ENCODE assay signal across 9 mouse cellular contexts in genomic region chr2:156853999-156854771, GRCm38 (mm10). TPM values are rescaled to one million over a fixed set of nuclear protein-coding genes. Genes with fewer than 3 reads are reported as not detected.
DNase-seq lines count a peak whose midpoint lies in the region; ATAC-seq and TF ChIP-seq lines count a peak whose summit lies in the region.
"Not testable (repeated sequence)": the region's sequence is repeated elsewhere in the genome, so short reads cannot be mapped to it uniquely, and the experiment has no call there.
"Had no signal": no experiment of that assay in that cellular context is flagged by ENCODE, and none has a peak within 500 bp of the region (broad histone marks: within the 10 kb centered on the region; RNA-seq: fewer than 3 reads in every experiment).

No protein-coding gene starts in this region.

- H3K4me3 ChIP-seq in embryonic fibroblast, embryonic 13.5 days (ENCODE audit: insufficient read depth, low read length); kidney, embryonic 16.5 days (ENCODE audit: low read length); limb, embryonic 11.5 days (ENCODE audit: low read depth, low read length): not testable (repeated sequence)

- H3K36me3 ChIP-seq in kidney, embryonic 16.5 days (ENCODE audit: insufficient read depth, low read length): peaks cover 44% of the 10 kb centered on the region
- not testable (repeated sequence) for H3K36me3 ChIP-seq in limb, embryonic 11.5 days (ENCODE audit: control insufficient read depth, insufficient read depth, low read length)

- peak; percentile 62; the same call in 1 of the 2 replicates for TF ChIP-seq CTCF in embryonic fibroblast, embryonic 13.5 days (IDR thresholded peaks at IDR 0.05; ENCODE audit: borderline replicate concordance, insufficient read depth, low read length)

- intact Hi-C loops in heart, postnatal 10 days (cut with DNase I): not testable (repeated sequence)

- ATAC-seq in kidney, embryonic 16.5 days (ENCODE audit: low FRiP score, low TSS enrichment): 0 out of 2 replicates have a peak, but pooled peaks have one; percentile 37
- ATAC-seq in limb, embryonic 11.5 days (ENCODE audit: insufficient number of reproducible peaks, low FRiP score, low TSS enrichment, low read depth): not testable (repeated sequence)

- H3K27ac ChIP-seq in embryonic fibroblast, embryonic 13.5 days (ENCODE audit: insufficient read depth, low read length); kidney, embryonic 16.5 days (ENCODE audit: low read length); limb, embryonic 11.5 days (replicated peaks; ENCODE audit: low read depth, low read length): not testable (repeated sequence)

- H3K9me3 ChIP-seq in kidney, embryonic 16.5 days (ENCODE audit: low read length); limb, embryonic 11.5 days (ENCODE audit: control insufficient read depth, low read length): not testable (repeated sequence)

- H3K9ac ChIP-seq in kidney, embryonic 16.5 days (replicated peaks; ENCODE audit: low read length); limb, embryonic 11.5 days (ENCODE audit: low read length): not testable (repeated sequence)

- H3K4me1 ChIP-seq in embryonic fibroblast, embryonic 13.5 days (ENCODE audit: control insufficient read depth, insufficient read depth, low read length); kidney, embryonic 16.5 days (ENCODE audit: insufficient read depth, low read length); limb, embryonic 11.5 days (ENCODE audit: control insufficient read depth, insufficient read depth, low read length): not testable (repeated sequence)

- not testable (repeated sequence) for H3K27me3 ChIP-seq in kidney, embryonic 16.5 days (ENCODE audit: insufficient read depth, low read length); limb, embryonic 11.5 days (ENCODE audit: control insufficient read depth, insufficient read depth, low read length)

- 52% methylated on average over 13 of the region's 13 CpGs for WGBS in kidney, embryonic 16.5 days
- WGBS in limb, embryonic 11.5 days: 51% methylated on average over 13 of the region's 13 CpGs

- not testable (repeated sequence) for TF ChIP-seq POLR2A in embryonic fibroblast, embryonic 13.5 days (IDR thresholded peaks at IDR 0.05; ENCODE audit: low read depth, low read length)

- H3K4me2 ChIP-seq in kidney, embryonic 16.5 days (replicated peaks; ENCODE audit: low read depth, low read length); limb, embryonic 11.5 days (ENCODE audit: low read depth, severe bottlenecking): not testable (repeated sequence)

- peak; percentile 30 for DNase-seq in ES-CJ7 (ENCODE audit: low read depth, low spot score)
- DNase-seq in cerebellum, adult 18-20 months: peak; percentile 60 to 75
- peak; percentile 48 to 58 for DNase-seq in heart, postnatal 10 days
- DNase-seq in limb, embryonic 11.5 days (ENCODE audit: low spot score): peak; percentile 56
- DNase-seq in lung, postnatal 36 days: peak; percentile 71
- peak; percentile 48 for DNase-seq in telencephalon, adult 2 months (ENCODE audit: low read depth, low spot score)

RNA-seq across cellular contexts. Expression of gene 4930518I15Rik, which starts 3.6 kb away (rescaled TPM):
- polyA plus RNA-seq in embryonic fibroblast, embryonic 13.5 days (2011; ENCODE audit: insufficient read length, low read depth, missing spikeins): 1.7 and 2.4 TPM in 2 replicates
- total RNA-seq in heart, postnatal 10 days (2021): 1 to 10 TPM; 1.1 to 1.2 TPM
- polyA plus RNA-seq in kidney, embryonic 16.5 days (2015; fragmentation: Nextera tagmentation; extraction: Ambion mirVana): 8.0 and 9.9 TPM in 2 replicates
- polyA plus RNA-seq in limb, embryonic 11.5 days (2014; fragmentation: Nextera tagmentation; extraction: Ambion mirVana): 6.3 and 8.0 TPM in 2 replicates

RNA-seq across cellular contexts. Expression of gene Rab5if, which starts 8.7 kb away (rescaled TPM):
- polyA plus RNA-seq in embryonic fibroblast, embryonic 13.5 days (2011; ENCODE audit: insufficient read length, low read depth, missing spikeins): 125 and 156 TPM in 2 replicates
- 100 to 1,000 TPM; 130 to 132 TPM for total RNA-seq in heart, postnatal 10 days (2021)
- polyA plus RNA-seq in kidney, embryonic 16.5 days (2015; fragmentation: Nextera tagmentation; extraction: Ambion mirVana): 167 and 168 TPM in 2 replicates
- 190 and 202 TPM in 2 replicates for polyA plus RNA-seq in limb, embryonic 11.5 days (2014; fragmentation: Nextera tagmentation; extraction: Ambion mirVana)

RNA-seq across cellular contexts. Expression of gene Tgif2, which starts 14.4 kb away (rescaled TPM):
- 12.4 and 17.0 TPM in 2 replicates for polyA plus RNA-seq in embryonic fibroblast, embryonic 13.5 days (2011; ENCODE audit: insufficient read length, low read depth, missing spikeins)
- total RNA-seq in heart, postnatal 10 days (2021): 1 to 10 TPM; 5.0 to 7.3 TPM
- polyA plus RNA-seq in kidney, embryonic 16.5 days (2015; fragmentation: Nextera tagmentation; extraction: Ambion mirVana): 69.5 and 71.1 TPM in 2 replicates
- polyA plus RNA-seq in limb, embryonic 11.5 days (2014; fragmentation: Nextera tagmentation; extraction: Ambion mirVana): 99.5 and 100.0 TPM in 2 replicates

RNA-seq across cellular contexts. Expression of gene Sla2, which starts 32.8 kb away (rescaled TPM):
- polyA plus RNA-seq in embryonic fibroblast, embryonic 13.5 days (2011; ENCODE audit: insufficient read length, low read depth, missing spikeins): not detected in 2 replicates
- total RNA-seq in heart, postnatal 10 days (2021): under 1 TPM in 1 of 2 experiments, not detected in 1; 0.10 TPM
- polyA plus RNA-seq in kidney, embryonic 16.5 days (2015; fragmentation: Nextera tagmentation; extraction: Ambion mirVana): 0.14 and 0.36 TPM in 2 replicates
- polyA plus RNA-seq in limb, embryonic 11.5 days (2014; fragmentation: Nextera tagmentation; extraction: Ambion mirVana): 0.51 and 0.52 TPM in 2 replicates
- polyA plus RNA-seq: midbrain, embryonic 16.5 days had no signal
